Mouse (Mus musculus) kidney, adult 9 months (tissue): Measurements from ENCODE around the gene Vmn1r63.
"Not testable (repeated sequence)": the region's sequence is repeated elsewhere in the genome, so short reads cannot be mapped to it uniquely, and the experiment has no call there.

Experiments
- DNase-seq: peaks from one replicate; pipeline ENCODE4 v3.0.0; 2022

Gene Vmn1r63

GRCm38 (mm10) chr7:5805345-5805744 lies at the start of gene Vmn1r63:
Gene Vmn1r63 (minus strand): TSS chr7:5805445.
- DNase-seq: not testable (repeated sequence)
